Mouse (Mus musculus) layer of hippocampus, postnatal 25 days (tissue): ENCODE results near the gene Hydin. TPM values are rescaled to one million over a fixed set of nuclear protein-coding genes. Genes with fewer than 3 reads are reported as not detected.
A peak's percentile ranks its signal among the peaks of the same experiment; 100 is the strongest.

Experiments
- DNase-seq, 2 experiments: peaks; one replicate each; pipeline ENCODE4 v3.0.0; 2022; ENCODE audit warnings: mixed read lengths in 2 of 2, low spot score in 1 of 2; ENCODE audit errors: extremely low spot score in 1 of 2
- total RNA-seq, 2 experiments: library from RNA; stranded (reverse); gene quantifications; 2 replicates each; pipeline ENCODE4 v1.2.3; 2021

Hydin gene
- total RNA-seq, 2 experiments from 2014 or later = 0.37 to 0.47 TPM

DNA sequence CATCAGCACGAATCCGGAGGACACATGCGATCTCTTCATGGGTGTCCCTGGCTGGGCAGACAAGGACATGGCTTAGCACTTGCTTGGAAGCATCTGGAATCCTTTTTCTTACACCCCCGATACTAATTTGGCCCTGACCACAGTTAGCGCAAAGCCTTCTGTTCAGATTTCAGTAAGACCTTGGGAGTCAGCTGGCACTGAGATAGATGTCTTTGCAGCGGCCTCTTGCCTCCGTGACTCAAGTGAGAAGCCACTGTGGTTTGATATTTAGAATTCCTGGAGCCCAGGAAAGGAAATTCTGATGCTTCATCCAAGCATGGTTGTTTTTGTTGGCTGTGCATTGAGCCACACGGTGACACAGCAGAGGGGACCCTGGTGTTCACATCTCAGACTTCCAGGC, 157.4 kb downstream of the Hydin start:
- DNase-seq = no peak

GRCm38 (mm10) chr8:110431340-110431739, 164.6 kb downstream of the Hydin start:
- DNase-seq = no peak

DNA sequence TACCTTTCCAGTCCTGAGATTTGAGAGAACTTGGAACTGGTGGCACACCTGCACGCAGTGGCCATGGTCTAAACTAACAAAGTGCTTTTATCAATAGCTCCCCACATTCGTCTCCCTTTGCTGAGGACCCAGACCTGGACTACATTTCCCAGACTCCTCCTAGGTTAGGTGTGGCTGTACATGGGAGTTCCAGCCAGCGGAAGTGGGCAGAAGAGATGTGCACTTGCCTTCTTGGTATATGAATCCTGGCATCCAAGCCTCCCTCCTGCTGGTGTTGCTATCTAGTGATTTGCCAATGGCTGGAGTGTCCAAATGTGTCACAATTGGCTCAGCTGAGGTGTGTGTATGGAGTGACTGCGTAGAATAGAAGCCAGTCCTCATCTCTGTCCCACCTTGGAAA, 173.8 kb downstream of the Hydin start:
- no peak for DNase-seq

GRCm38 (mm10) chr8:110444276-110444675, 177.5 kb downstream of the Hydin start:
- no peak for DNase-seq

- no peak for DNase-seq
Measured at GRCm38 (mm10) chr8:110450463-110450862, 183.7 kb downstream of the Hydin start.

GRCm38 (mm10) chr8:110454466-110454865, 187.7 kb downstream of the Hydin start:
- no peak for DNase-seq

- no peak for DNase-seq
Measured at GRCm38 (mm10) chr8:110457424-110457823, 190.6 kb downstream of the Hydin start.

- DNase-seq = no peak
Measured at GRCm38 (mm10) chr8:110462627-110463208, 195.9 kb downstream of the Hydin start.

- no peak for DNase-seq
Measured at GRCm38 (mm10) chr8:110463773-110464460, 197.1 kb downstream of the Hydin start.

DNA sequence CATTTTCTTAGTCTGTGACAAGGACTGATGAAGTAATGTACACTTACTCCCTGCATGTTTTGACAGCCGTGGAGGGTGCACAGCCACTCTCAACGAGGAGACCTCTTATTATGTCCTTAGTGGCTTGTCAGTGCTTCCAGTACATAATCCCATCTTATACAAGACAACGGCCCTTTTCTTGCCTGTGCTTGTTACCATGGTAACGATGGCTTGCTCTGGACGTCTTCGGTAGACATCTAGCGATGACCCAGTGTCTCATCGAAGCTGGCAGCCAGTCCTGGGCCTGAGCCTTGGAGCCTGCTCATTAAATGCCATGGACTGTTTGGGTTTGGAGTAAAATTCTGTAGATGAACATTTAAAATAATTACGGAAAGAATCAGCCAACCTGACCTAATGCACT, 198.8 kb downstream of the Hydin start:
- DNase-seq = no peak

- no peak for DNase-seq
Measured at GRCm38 (mm10) chr8:110477256-110477655, 210.5 kb downstream of the Hydin start.

GRCm38 (mm10) chr8:110478576-110478975, 211.8 kb downstream of the Hydin start:
- DNase-seq = peak in 1 of 2 experiments; percentile 53

DNA sequence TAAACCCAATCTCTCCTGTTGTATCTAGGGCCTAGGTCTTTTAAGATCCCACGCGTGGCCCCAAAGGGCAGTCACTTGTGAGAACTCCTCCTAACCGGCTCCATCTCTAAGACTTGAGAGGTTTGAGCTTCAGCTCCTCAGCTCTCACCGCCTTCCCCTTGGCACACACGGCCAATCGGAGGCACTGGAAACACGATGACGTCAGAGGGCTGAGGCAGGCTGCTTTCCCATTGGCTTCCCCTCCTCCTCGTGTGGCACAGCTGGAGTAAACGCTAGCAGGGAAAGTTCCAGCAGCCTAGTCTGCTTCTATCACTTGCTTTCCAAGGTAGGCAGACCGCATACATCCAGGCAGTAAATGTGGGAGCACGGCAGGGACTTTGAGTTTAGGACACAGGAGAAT, 212.6 kb downstream of the Hydin start:
- DNase-seq = no peak

- no peak for DNase-seq
Measured at GRCm38 (mm10) chr8:110482275-110482674, 215.5 kb downstream of the Hydin start.

GRCm38 (mm10) chr8:110485234-110485633, 218.5 kb downstream of the Hydin start:
- DNase-seq = no peak

- no peak for DNase-seq
Measured at GRCm38 (mm10) chr8:110486020-110486419, 219.2 kb downstream of the Hydin start.

- no peak for DNase-seq
Measured at GRCm38 (mm10) chr8:110487644-110488043, 220.9 kb downstream of the Hydin start.

- DNase-seq = no peak
Measured at GRCm38 (mm10) chr8:110489344-110489743, 222.6 kb downstream of the Hydin start.

GRCm38 (mm10) chr8:110491118-110491517, 224.3 kb downstream of the Hydin start:
- no peak for DNase-seq

- DNase-seq = no peak
Measured at GRCm38 (mm10) chr8:110496286-110496685, 229.5 kb downstream of the Hydin start.

- DNase-seq = no peak
Measured at GRCm38 (mm10) chr8:110500253-110500652, 233.5 kb downstream of the Hydin start.

- DNase-seq = no peak
Measured at GRCm38 (mm10) chr8:110500661-110501060, 233.9 kb downstream of the Hydin start.
